Mouse (Mus musculus): ENCODE data around the gene Nr5a2. TPM values are rescaled to one million over a fixed set of nuclear protein-coding genes. Genes with fewer than 3 reads are reported as not detected.

Nr5a2 gene
- polyA plus RNA-seq, 1 experiment from 2014 or later: 2.0 TPM

DNA sequence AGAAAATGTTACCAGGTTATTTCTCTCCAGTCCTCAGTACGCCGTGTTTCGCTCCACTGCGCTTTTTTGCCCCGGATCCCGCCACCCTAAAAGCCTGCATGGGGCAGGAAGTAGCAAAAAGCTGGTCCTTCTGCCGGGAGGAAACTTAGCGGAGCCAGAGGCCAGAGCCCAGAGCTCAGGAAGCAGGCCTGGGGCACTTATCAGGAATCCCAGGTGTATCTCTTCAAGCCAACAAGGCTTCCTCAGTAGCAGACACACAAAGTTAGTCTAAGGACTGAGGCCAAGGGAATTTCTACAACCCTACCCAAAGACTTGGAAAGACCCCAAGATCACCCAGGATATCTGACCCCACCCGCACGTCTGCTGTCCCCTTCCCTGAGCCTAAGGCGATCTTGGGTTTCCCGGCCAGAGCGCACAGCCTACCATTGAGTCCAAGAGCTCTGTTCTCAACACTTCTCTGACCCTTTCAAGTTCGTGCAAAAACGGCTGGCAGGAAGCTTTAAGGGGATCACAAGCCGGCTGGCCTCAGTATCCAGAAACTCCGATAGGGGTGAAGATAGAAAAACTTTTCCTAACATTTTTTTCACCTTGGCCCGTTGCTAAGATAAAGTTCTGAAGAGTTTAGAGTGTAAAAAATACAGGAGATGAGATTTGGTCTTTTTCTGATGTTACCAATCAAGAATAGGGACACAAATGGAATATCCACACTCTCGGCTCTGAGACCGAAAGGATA lies 12.7 kb downstream of the Nr5a2 start:
- Histone ChIP-seq H3K27ac (replicated peaks; ENCODE audit: low read depth, low read length) (no peak overlapping the region), H3K9me3 (replicated peaks; ENCODE audit: control insufficient read depth, low read length) (no peaks in the 10 kb centered on the region), H3K4me3 (ENCODE audit: low read depth, low read length) (peak overlapping the region; percentile 21), H3K27me3 (ENCODE audit: control insufficient read depth, insufficient read depth, low read length) (peaks cover 48% of the 10 kb centered on the region), H3K36me3 (replicated peaks; ENCODE audit: control insufficient read depth, insufficient read depth, low read depth, low read length) (no peaks in the 10 kb centered on the region), H3K4me2 (ENCODE audit: low read depth, low read length) (peak overlapping the region; percentile 14), H3K9ac (replicated peaks; ENCODE audit: low read length) (peak overlapping the region; percentile 37), H3K4me1 (ENCODE audit: control insufficient read depth, insufficient read depth, low read length) (no peaks in the 10 kb centered on the region; the same call in none of the 2 replicates)
- ATAC-seq (replicated peaks; ENCODE audit: insufficient number of reproducible peaks, low FRiP score, low TSS enrichment, low read depth) (no peak), DNase-seq (ENCODE audit: low spot score) (peak; percentile 33)
- under 1% methylated on average over 20 of the region's 20 CpGs for WGBS

DNA sequence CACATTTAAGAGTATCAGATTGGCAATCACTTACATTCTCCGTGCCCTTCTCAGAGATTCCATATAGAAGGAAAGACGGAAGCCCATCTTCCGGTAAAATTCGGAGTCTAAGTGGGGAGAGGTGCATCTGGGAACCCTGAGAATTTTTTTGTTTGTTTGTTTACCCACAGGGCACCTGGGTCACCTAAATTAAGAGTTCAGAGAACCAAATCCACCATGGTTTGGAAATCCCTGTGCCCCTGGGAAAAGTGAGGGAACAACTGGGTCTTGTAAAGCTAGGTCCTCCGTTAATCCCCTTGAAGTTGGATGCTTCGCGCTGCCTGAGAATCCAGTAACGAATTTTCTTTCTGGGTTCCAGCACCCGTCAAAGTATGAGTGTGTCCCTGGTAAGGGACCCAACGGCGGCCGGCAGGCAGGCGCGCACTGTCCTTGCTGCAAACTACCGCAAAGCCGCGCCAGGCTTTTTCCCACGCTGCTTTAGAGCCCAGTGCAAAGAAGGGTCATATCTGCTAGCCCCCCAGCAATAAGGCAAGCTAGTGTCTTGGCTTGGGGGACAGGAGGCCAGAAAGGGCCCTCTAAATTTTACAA lies 13.3 kb downstream of the Nr5a2 start:
- DNase-seq (ENCODE audit: low spot score) (peak; percentile 33), ATAC-seq (replicated peaks; ENCODE audit: insufficient number of reproducible peaks, low FRiP score, low TSS enrichment, low read depth) (no peak)
- no peaks in the 10 kb centered on the region; the same call in none of the 2 replicates for H3K4me1 ChIP-seq (ENCODE audit: control insufficient read depth, insufficient read depth, low read length)
- H3K27ac ChIP-seq (replicated peaks; ENCODE audit: low read depth, low read length): no peak overlapping the region
- H3K4me3 ChIP-seq (ENCODE audit: low read depth, low read length): peak overlapping the region; percentile 21
- no peaks in the 10 kb centered on the region for H3K9me3 ChIP-seq (replicated peaks; ENCODE audit: control insufficient read depth, low read length)
- WGBS: 1% methylated on average over 18 of the region's 18 CpGs
- peak overlapping the region; percentile 14 for H3K4me2 ChIP-seq (ENCODE audit: low read depth, low read length)
- H3K36me3 ChIP-seq (replicated peaks; ENCODE audit: control insufficient read depth, insufficient read depth, low read depth, low read length): no peaks in the 10 kb centered on the region
- H3K9ac ChIP-seq (replicated peaks; ENCODE audit: low read length): peak overlapping the region; percentile 37; the same call in 1 of the 2 replicates
- peaks cover 43% of the 10 kb centered on the region for H3K27me3 ChIP-seq (ENCODE audit: control insufficient read depth, insufficient read depth, low read length)

DNA sequence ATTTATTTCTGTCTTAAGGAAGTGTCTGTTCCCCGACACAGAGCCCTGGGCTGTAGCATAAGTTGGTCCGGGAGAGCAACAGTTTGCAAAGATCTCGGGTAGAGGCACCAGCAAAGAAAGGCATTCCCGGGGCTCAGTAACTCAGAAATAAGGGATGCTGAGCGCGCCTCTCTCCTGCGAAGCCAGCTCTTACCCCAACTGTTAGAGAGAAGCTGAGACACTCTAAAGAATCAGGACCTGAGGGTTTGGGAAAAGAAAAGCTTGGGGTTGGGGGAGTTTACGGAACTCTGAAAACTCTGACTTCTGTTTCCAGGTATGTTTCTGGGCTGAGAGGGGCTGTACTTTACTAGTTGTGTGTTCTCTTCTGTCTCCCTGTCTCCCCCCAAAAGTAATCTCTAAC lies 13.8 kb downstream of the Nr5a2 start:
- peak; percentile 23 for DNase-seq (ENCODE audit: low spot score)
- H3K4me3 ChIP-seq (ENCODE audit: low read depth, low read length): peak overlapping the region; percentile 21; the same call in 1 of the 2 replicates

DNA sequence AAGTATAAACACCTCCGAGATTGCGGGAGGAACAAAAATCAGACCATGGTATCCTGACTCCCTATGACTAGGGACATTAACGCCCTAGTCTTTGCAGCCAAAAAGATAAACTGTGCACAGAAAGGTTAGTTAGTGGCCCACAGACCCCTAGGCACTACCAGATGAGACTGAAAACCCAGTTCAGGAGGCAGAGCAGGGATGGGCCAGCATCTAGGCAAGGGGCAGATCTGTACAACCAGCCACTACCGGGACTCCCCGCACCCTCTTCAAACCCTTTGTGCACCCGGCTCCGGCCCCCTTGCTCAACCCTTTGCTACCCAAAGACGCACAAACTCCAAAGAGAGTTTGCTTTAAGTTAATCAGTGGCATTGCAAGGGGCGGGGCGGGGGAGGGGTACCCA lies 14.4 kb downstream of the Nr5a2 start:
- H3K27ac ChIP-seq (replicated peaks; ENCODE audit: low read depth, low read length): no peak overlapping the region
- peak; percentile 13 for DNase-seq (ENCODE audit: low spot score)

More for the DNA sequence above, 13.8 kb downstream of the Nr5a2 start:
- WGBS: 2% methylated on average over 8 of the region's 8 CpGs
- H3K4me2 ChIP-seq (ENCODE audit: low read depth, low read length): no peak overlapping the region; the same call in 1 of the 2 replicates
- no peaks in the 10 kb centered on the region for H3K36me3 ChIP-seq (replicated peaks; ENCODE audit: control insufficient read depth, insufficient read depth, low read depth, low read length)
- no peak for ATAC-seq (replicated peaks; ENCODE audit: insufficient number of reproducible peaks, low FRiP score, low TSS enrichment, low read depth)
- H3K9me3 ChIP-seq (replicated peaks; ENCODE audit: control insufficient read depth, low read length): no peaks in the 10 kb centered on the region
- no peaks in the 10 kb centered on the region; the same call in none of the 2 replicates for H3K4me1 ChIP-seq (ENCODE audit: control insufficient read depth, insufficient read depth, low read length)
- peaks cover 42% of the 10 kb centered on the region for H3K27me3 ChIP-seq (ENCODE audit: control insufficient read depth, insufficient read depth, low read length)
- H3K9ac ChIP-seq (replicated peaks; ENCODE audit: low read length): no peak overlapping the region
- no peak overlapping the region for H3K27ac ChIP-seq (replicated peaks; ENCODE audit: low read depth, low read length)

DNA sequence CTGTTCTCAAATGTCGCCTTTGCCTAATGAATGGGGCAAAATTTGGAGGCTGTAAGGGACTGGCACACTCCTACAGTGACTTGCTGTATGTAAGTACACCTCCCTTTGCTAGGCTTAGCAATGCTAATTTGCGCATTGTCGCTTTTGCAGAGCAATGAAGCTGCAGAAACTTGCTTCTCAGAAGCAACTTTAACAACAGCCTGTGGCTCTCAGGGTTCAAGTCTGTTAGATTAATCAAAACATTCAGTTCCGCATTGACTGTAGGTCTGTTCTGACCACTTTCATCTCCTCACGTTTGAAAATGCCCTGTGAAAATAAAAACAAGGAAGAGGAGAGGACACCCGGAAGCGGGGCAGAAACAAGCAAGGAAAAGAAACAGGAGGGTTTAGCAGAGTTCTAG lies 14.8 kb downstream of the Nr5a2 start:
- peak; percentile 32 for DNase-seq (ENCODE audit: low spot score)
- WGBS: 2% methylated on average over 7 of the region's 7 CpGs

More for the DNA sequence above, 14.4 kb downstream of the Nr5a2 start:
- Histone ChIP-seq H3K9ac (replicated peaks; ENCODE audit: low read length) (peak overlapping the region; percentile 22; the same call in 1 of the 2 replicates), H3K27me3 (ENCODE audit: control insufficient read depth, insufficient read depth, low read length) (peaks cover 38% of the 10 kb centered on the region), H3K4me2 (ENCODE audit: low read depth, low read length) (no peak overlapping the region), H3K4me3 (ENCODE audit: low read depth, low read length) (no peak overlapping the region), H3K9me3 (replicated peaks; ENCODE audit: control insufficient read depth, low read length) (no peaks in the 10 kb centered on the region), H3K36me3 (replicated peaks; ENCODE audit: control insufficient read depth, insufficient read depth, low read depth, low read length) (no peaks in the 10 kb centered on the region), H3K4me1 (ENCODE audit: control insufficient read depth, insufficient read depth, low read length) (no peaks in the 10 kb centered on the region; the same call in none of the 2 replicates)
- 1% methylated on average over 10 of the region's 10 CpGs for WGBS
- no peak for ATAC-seq (replicated peaks; ENCODE audit: insufficient number of reproducible peaks, low FRiP score, low TSS enrichment, low read depth)

DNA sequence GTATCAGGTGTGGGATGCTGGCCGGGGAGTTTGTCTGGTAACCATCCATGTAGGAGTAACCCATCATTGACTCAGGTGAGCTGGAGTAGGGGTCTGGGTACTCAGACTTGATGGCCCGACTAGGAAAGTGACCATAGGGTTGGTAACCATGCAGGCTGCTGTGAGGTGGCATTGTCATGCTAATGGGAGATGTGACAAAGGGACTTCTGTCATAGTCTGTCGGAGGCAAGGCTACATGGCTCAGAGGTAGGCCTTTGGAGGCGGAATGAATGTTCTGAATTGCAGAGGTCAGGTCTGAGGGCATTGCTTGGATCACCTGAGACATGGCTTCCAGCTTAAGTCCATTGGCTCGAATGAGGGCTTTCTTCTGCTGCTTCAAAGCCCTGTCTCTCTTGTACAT lies 19.6 kb downstream of the Nr5a2 start:
- DNase-seq (ENCODE audit: low spot score) (no peak), ATAC-seq (replicated peaks; ENCODE audit: insufficient number of reproducible peaks, low FRiP score, low TSS enrichment, low read depth) (no peak)
- Histone ChIP-seq H3K9me3 (replicated peaks; ENCODE audit: control insufficient read depth, low read length) (no peaks in the 10 kb centered on the region), H3K4me3 (ENCODE audit: low read depth, low read length) (no peak overlapping the region), H3K27ac (replicated peaks; ENCODE audit: low read depth, low read length) (no peak overlapping the region), H3K27me3 (ENCODE audit: control insufficient read depth, insufficient read depth, low read length) (peaks cover 7% of the 10 kb centered on the region), H3K4me2 (ENCODE audit: low read depth, low read length) (no peak overlapping the region), H3K4me1 (ENCODE audit: control insufficient read depth, insufficient read depth, low read length) (no peaks in the 10 kb centered on the region), H3K36me3 (replicated peaks; ENCODE audit: control insufficient read depth, insufficient read depth, low read depth, low read length) (no peaks in the 10 kb centered on the region), H3K9ac (replicated peaks; ENCODE audit: low read length) (no peak overlapping the region)
- 64% methylated on average over 5 of the region's 5 CpGs for WGBS

More for the DNA sequence above, 14.8 kb downstream of the Nr5a2 start:
- Histone ChIP-seq H3K36me3 (replicated peaks; ENCODE audit: control insufficient read depth, insufficient read depth, low read depth, low read length) (no peaks in the 10 kb centered on the region), H3K9me3 (replicated peaks; ENCODE audit: control insufficient read depth, low read length) (no peaks in the 10 kb centered on the region), H3K4me2 (ENCODE audit: low read depth, low read length) (no peak overlapping the region), H3K4me1 (ENCODE audit: control insufficient read depth, insufficient read depth, low read length) (no peaks in the 10 kb centered on the region; the same call in none of the 2 replicates), H3K27me3 (ENCODE audit: control insufficient read depth, insufficient read depth, low read length) (peaks cover 34% of the 10 kb centered on the region), H3K27ac (replicated peaks; ENCODE audit: low read depth, low read length) (no peak overlapping the region), H3K4me3 (ENCODE audit: low read depth, low read length) (0 out of 2 replicates have a peak overlapping the region, but pooled peaks have one; percentile 1), H3K9ac (replicated peaks; ENCODE audit: low read length) (peak overlapping the region; percentile 22; the same call in 1 of the 2 replicates)
- no peak for ATAC-seq (replicated peaks; ENCODE audit: insufficient number of reproducible peaks, low FRiP score, low TSS enrichment, low read depth)

DNA sequence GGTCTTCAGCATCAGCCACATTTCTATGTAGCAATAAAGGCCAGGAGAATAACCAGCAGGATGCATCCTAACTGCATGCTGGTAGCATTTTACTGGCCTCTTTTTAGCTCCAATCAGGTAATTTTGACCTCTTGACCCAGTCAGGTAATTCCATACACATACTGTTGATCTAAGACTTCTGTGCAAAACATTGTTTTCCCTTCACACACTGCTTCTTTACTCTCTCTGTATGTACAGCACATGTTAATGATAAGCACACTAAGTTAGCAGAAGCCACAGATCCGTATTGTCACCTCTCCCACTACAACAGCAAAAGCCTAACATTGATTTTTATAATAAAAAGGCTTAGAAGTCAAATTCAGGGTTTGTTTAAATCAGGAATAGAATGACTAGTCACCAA lies 21.0 kb downstream of the Nr5a2 start:
- Histone ChIP-seq H3K9me3 (replicated peaks; ENCODE audit: control insufficient read depth, low read length) (no peaks in the 10 kb centered on the region), H3K4me1 (ENCODE audit: control insufficient read depth, insufficient read depth, low read length) (no peaks in the 10 kb centered on the region), H3K27me3 (ENCODE audit: control insufficient read depth, insufficient read depth, low read length) (peaks cover 3% of the 10 kb centered on the region), H3K4me2 (ENCODE audit: low read depth, low read length) (no peak overlapping the region), H3K36me3 (replicated peaks; ENCODE audit: control insufficient read depth, insufficient read depth, low read depth, low read length) (no peaks in the 10 kb centered on the region), H3K4me3 (ENCODE audit: low read depth, low read length) (no peak overlapping the region), H3K27ac (replicated peaks; ENCODE audit: low read depth, low read length) (no peak overlapping the region), H3K9ac (replicated peaks; ENCODE audit: low read length) (no peak overlapping the region)
- DNase-seq (ENCODE audit: low spot score): no peak
- 48% methylated on average over 1 of the region's 1 CpGs for WGBS
- no peak for ATAC-seq (replicated peaks; ENCODE audit: insufficient number of reproducible peaks, low FRiP score, low TSS enrichment, low read depth)

DNA sequence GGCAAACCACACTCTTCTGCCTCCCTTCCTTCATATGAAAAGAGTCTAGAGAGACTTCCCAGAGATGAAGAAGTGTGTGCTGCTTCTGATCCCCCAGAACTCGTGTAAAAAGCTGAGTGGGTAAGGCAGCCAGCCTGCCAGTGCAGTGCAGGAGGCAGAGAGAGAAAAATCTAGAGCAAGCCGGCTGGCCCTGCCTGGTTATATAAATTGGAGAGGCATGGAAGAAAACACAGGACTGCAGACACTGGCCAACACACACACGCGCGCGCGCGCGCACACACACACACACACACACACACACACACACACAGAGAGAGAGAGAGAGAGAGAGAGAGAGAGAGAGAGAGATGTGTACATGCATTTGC lies 24.3 kb downstream of the Nr5a2 start:
- Histone ChIP-seq H3K4me1 (ENCODE audit: control insufficient read depth, insufficient read depth, low read length) (no peaks in the 10 kb centered on the region), H3K9me3 (replicated peaks; ENCODE audit: control insufficient read depth, low read length) (no peaks in the 10 kb centered on the region)
- WGBS: 90% methylated on average over 9 of the region's 9 CpGs

More for the DNA sequence above, 24.3 kb downstream of the Nr5a2 start:
- ATAC-seq (replicated peaks; ENCODE audit: insufficient number of reproducible peaks, low FRiP score, low TSS enrichment, low read depth) (no peak), DNase-seq (ENCODE audit: low spot score) (no peak)
- H3K36me3 ChIP-seq (replicated peaks; ENCODE audit: control insufficient read depth, insufficient read depth, low read depth, low read length): no peaks in the 10 kb centered on the region
- no peak overlapping the region for H3K4me2 ChIP-seq (ENCODE audit: low read depth, low read length)
- H3K4me3 ChIP-seq (ENCODE audit: low read depth, low read length): no peak overlapping the region
- H3K27me3 ChIP-seq (ENCODE audit: control insufficient read depth, insufficient read depth, low read length): no peaks in the 10 kb centered on the region
- H3K27ac ChIP-seq (replicated peaks; ENCODE audit: low read depth, low read length): no peak overlapping the region
- no peak overlapping the region for H3K9ac ChIP-seq (replicated peaks; ENCODE audit: low read length)
